Mouse (Mus musculus) mouse trophoblast stem cell (cell line): ENCODE data around the gene Neu1.

Experiments
- in situ Hi-C, 2 experiments: fragments of 300-500 bp; cut with MseI, MboI; formaldehyde crosslinking; loops; 2 replicates in 1 of 2; 3 replicates in 1 of 2; pipeline ENCODE4 v1.15.1; 2025

The Neu1 gene

DNA sequence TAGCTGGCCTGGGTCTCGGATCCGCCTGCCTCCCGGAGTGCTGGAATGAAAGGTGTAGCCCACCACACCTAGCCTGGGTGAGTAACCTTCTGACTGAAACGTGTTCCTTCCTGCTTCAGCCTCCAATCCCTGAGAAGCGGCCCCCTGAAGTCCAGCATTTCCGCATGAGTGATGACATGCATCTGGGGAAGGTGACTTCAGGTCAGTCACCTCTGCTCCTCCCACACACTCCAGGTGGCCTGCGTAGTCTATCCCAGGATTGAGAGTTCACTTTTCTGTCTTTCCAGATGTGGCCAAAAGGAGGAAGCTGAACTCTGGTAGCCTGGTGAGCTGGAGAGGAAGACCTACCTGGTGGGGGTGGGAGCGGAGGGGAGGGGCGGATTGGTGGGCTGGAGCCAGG is 28.2 kb upstream of the Neu1 start:
- in situ Hi-C loops = no loop called here

DNA sequence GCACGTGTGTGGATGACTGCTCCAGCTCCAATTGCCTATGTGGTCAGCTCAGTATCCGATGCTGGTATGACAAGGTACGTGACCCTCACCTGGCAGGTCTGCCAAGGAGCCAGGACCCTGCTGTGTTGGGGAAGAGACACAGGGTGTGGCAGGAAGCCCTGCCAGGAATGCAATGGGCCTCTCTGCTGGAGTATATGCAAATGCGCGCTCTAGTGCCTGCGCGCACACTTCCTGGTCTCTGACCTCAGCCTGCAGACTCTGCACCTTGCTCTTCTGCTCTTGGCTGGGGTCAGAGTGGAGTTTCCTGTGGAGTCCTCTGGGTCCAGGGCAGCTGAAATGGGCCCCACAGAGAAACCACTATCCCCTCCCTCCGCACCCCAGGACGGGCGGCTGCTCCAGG is 20.1 kb upstream of the Neu1 start:
- in situ Hi-C loops = no loop called here

DNA sequence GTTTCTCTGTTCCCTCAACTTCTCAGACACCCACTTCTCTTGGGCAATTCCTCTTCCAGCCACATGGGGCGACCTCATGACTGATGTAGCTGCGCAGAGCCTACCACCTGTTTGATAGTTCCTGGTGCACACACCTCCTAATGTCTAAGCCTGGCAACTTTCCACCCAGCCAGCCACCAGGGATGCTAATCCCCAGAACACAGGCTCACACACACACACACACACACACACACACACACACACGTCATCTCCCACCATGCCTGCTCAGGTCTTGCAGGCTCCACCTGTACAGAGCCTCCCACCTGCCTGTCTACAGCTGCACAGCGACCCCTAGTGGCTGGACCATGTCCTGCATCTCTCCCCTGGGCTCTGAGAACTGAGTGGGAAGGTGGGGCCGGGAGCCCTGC is 19.1 kb upstream of the Neu1 start:
- in situ Hi-C loops = no loop called here

DNA sequence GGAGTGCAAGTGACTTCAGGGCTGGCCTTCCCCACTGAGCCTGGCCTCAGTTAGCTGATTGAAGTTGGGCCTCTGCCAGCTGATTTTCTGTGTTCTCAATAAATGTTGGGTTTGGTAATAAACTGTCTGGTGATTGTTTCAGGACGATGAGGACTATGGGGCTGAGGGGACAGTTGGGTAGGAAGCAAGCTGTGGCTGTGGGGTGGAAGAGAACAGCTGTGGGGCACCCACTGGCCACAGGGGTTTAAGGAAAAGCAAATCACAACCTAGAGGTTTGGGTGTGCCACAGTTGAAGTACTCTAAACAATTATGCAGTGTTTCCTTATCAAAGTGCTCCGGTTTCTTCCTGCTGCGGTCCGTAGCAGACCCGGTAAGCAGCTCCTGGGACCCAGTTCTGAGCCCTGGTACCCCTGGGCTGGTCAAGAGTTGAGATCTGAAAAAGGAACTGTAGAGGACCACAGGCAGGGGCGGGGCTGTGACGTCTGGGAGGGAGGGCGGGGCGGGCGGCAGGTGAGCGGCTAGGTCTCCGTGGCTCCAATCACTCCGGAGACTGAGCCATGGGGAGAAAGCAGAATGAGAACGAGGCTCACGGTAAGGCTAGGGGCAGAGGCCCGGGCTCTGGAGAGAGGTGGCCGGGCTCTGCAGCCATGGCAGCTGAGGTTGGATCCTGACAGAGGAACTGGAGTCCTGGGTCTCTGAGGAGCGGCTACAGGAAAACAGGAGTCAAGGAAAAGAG is 17.0 kb upstream of the Neu1 start, which contains the start of gene Slc44a4:
Slc44a4 (plus strand) TSS at position 537 of the 736 bp plus-strand sequence.
- in situ Hi-C loops = no loop called here

DNA sequence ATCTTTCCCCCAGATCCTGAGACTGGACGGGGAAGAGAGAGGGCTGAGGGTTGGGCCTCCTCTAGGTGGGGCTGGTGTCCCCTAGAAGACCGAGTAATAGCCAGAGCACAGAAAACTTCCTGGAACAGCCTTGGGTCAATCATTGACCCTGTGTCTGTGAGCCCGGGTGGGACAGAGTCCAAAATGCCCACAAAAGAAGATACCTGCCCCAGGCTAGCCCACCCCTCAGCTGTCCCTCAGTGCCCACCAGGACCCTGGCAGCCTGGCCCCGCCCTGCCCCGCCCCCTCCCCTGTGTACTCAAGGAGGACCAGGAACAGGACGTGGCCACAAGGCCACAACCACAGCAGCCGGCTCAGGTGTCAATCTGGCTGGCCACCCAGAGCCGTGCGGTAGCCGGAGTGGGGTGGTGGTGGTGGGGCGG is 15.6 kb upstream of the Neu1 start:
- in situ Hi-C loops = no loop called here

DNA sequence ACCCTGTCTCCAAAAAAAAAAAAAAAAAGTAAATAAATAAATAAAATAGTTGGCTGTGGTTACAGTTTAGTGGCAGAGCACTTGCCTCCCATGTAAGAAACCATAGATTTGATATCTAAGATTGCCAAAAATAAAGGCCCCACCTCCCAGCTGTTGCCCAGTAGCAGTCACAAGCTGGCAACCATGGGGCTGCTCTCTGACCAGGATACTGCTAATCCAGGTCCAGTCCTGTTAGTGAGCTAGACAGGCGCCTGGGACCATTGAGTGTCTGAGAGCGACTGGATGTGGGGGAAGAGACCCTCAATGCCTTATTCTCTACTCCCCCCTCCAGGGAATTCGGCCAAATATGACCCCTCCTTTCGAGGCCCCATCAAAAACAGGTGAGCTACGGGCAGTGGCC is 14.7 kb upstream of the Neu1 start:
- in situ Hi-C loops = no loop called here

DNA sequence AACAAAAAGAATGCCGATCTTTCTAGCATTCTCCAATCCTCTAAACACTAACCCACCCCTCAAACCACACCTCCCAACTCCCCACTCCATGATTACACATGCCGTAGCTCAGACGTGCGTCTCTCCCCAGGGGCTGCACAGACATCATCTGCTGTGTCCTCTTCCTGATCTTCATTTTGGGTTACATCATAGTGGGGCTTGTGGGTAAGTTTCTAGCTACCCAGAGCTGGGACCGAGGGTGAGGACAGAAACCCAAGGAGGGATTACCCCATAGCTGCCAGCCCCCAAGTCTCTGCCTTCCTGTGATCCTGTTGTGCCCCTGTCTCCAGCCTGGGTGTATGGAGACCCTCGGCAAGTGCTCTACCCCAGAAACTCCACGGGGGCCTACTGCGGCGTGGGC is 13.9 kb upstream of the Neu1 start:
- in situ Hi-C loops = no loop called here

DNA sequence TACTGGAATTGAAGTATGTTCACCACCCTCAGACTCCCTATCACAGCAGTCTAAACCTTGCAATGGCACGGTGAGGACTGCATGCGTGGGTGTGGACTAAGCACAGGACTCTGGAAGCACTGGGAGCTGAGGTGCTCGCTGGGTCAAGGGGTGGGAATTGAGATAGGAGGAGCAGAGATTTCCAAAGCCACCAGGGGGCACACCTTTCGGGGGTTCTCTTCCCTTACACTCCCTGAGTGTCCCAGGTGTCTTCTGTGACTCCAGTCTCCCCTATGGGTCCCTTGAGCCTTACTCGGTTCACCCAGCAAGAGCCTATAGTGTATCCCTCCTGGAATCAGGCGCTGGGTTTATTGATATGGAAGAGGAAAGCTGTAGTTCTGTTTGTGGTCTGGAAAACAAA is 8.1 kb upstream of the Neu1 start:
- in situ Hi-C loops = no loop called here

DNA sequence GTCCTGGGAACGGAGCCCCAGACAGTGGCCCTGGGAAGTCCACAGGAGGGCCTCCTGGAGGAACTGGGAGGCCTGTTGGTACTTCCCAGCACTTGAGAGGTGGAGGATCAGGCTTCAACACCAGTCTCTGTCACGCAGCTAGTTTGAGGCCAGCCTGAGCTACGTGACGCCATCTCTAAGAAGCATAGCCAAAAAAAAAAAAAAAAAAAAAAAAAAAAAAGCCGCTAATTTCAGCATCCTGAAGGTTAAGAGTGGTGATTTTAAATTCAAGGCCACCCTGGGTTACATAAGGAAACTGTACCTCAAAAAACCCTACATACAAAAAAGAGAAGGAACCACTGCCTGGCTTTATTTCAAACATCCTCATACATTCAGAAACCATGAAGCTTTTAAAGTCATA is 6.8 kb upstream of the Neu1 start:
- in situ Hi-C loops = no loop called here

DNA sequence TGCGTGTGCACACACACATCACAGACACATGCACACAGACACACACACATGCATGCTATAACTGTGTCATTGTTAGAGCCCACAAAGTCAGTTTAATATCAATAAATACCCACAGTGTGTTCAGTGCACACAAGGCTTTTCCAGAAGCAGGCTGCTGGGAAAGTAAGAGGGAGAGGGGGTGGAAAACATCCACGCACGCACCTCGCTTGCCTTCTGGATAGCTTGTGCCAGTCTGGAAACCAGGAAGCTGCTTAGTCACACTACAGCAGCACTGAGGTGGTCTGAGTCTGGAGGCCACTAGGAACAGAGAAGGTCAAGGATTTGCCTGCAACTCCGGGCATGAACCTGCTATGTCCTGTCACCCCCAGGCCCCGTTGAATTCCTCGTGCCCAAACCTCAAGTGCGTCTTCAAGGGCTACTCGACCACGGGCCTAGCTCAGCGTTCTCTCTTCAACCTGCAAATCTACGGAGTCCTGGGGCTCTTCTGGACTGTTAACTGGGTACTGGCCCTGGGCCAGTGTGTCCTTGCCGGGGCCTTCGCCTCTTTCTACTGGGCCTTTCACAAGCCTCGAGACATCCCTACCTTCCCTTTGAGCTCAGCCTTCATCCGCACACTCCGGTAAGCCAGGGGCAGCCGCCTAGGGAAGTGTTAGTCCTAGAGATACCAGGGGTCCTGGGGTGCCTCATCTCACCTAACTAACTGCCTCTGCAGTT is 3.6 kb upstream of the Neu1 start:
- in situ Hi-C loops = no loop called here

DNA sequence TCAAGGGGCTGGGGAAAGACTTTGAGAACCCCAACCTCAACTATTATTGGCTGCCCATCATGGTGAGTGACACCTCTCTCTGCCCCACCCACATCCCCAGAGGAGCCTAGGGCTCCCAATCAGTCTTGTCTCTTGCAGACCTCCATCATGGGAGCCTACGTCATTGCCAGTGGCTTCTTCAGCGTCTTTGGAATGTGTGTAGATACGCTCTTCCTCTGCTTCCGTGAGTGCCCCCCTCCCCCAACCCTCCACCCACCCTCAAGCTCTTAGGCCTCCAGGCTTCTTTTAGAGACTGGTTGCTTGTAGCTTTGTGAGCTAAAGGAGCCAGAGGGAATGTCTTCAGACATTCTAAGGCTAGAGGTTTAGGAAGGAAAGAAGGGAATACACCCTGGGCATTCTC is 2.2 kb upstream of the Neu1 start:
- in situ Hi-C loops = no loop called here

DNA sequence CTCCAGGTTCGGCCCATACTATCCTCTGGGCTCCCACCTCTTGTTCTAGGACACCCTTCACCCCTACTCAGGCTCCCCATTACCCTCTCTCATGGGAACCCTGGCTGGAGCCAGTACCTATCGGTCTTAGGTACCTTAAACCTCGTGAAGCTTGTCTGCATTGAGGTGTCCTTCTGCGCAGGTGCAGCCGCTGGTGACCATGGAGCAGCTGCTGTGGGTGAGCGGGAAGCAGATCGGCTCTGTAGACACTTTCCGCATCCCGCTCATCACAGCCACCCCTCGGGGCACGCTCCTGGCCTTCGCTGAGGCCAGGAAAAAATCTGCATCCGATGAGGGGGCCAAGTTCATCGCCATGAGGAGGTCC is 664 bp downstream of the Neu1 start:
- in situ Hi-C loops = no loop called here

DNA sequence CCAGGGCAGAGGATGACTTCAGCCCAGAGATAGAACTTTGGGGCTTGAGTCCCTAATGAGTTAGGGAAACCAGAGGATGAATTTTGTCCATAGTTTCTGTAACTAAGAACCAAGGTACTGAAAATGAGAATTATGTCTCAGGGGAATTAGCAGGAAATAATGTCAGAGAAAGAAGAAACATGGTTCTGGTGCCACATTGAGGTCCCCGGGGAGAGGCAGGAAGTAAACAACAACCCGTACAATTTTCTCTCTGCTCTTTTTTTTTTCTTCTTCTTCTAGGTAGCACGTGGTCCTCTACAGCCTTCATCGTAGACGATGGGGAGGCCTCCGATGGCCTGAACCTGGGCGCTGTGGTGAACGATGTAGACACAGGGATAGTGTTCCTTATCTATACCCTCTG is 1.2 kb downstream of the Neu1 start:
- in situ Hi-C loops = no loop called here

DNA sequence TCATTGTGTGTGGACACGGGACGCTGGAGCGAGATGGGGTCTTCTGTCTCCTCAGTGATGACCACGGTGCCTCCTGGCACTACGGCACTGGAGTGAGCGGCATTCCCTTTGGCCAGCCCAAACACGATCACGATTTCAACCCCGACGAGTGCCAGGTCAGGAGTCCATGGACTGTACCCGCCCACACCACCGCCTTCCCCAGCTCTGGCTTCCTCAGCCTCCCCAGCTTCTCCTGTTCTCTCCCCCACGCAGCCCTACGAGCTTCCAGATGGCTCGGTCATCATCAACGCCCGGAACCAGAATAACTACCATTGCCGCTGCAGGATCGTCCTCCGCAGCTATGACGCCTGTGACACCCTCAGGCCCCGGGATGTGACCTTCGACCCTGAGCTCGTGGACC is 3.0 kb downstream of the Neu1 start:
- in situ Hi-C loops = no loop called here

DNA sequence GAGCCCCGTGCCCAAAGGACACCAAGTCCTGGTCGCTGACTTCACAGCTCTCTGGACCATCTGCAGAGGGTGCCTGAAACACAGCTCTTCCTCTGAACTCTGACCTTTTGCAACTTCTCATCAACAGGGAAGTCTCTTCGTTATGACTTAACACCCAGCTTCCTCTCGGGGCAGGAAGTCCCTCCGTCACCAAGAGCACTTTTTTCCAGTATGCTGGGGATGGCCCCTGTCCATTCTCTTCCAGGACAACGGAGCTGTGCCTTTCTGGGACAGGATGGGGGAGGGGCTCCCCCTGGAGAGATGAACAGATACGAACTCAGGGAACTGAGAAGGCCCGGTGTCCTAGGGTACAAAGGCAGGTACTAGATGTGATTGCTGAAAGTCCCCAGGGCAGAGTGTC is 3.8 kb downstream of the Neu1 start:
- in situ Hi-C loops = no loop called here

DNA sequence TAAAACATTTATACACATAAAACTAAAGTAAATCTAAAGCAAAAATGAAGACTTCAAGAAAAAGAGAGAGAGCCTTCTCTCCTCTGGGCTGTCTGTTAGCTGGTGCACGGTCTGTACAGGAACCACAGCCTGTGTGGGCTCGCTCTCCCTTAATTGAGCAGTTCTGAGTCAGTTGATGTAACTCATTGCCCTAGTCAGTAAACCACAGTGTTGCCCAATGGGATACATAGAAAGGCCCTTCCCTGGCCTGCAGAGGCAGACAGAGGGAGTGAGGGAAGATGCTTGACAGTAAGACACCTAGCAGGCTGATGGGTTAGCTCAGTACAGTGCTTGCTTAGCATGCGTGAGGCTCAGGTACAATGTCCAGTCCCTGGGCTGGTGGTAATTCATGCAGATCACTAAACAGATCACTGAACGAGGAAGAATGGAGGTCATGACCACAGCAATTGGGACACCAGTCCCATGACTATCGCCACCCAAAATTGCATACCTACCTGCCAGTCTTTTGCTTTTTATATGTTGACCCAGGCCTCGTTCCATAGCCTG is 7.0 kb downstream of the Neu1 start:
- in situ Hi-C loops = no loop called here

DNA sequence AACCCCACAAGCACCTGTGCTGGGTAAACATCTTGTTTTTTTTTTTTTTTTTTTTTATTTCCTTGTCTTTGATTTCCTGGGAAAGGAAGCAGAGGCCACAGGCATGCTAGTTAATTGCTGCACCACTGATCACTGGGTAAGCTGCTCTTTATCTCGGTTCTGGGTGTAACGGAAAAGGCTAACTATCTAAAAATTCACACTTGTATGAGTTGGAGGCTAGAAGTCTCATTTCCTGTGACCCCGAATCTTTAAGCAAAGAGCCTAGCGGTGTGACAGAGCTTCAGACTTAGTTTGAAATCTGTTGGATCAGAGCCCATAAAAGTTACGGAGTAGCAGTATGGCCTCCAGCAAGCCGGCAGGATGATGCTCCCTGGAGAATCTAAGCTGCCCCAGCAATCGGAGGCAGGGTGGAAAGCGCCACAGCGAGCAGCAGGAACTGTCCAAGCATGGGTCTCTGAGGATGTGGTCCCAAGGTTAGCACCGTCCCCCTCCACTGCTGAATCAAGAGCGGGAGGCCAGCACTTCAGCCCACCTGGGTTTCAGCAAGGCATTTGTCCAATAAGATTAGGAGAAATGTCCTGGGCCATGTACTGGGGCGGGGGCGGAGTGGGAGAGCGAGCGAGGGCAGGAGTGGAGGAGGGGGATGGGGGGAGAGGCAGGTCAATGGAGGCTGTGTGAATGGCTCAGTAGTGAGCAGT is 10.4 kb downstream of the Neu1 start:
- in situ Hi-C loops = no loop called here

DNA sequence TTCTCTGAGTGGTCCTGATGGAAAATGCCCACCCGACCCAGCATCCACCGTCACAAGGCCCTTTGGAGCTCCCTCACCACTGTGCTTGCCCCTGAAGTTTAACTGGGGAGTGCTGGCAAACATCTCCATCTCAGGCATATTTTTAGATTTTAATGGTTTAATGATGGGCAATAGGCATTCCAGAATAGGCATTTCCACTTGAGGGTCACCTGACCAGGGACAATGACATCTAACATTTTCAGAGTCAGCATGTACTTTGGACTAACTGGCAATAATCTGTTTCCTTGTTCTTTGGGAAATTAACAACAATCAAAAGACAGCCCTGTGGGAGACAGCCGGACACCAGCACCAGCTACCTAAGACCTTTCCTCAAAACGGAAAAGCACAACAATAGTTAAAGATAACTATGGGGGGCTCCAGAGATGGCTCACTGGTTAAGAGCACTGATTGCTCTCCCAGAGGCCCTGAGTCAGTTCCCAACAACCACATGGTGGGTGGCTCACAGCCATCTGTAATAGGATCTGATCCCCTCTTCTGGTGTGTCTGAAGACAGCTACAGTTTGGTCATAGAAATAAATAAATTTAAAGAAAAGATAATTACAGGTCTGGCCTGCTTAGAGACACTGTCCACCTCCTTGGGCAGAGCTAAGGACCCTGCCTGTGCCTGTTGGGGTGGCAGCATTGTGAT is 12.2 kb downstream of the Neu1 start:
- in situ Hi-C loops = no loop called here

DNA sequence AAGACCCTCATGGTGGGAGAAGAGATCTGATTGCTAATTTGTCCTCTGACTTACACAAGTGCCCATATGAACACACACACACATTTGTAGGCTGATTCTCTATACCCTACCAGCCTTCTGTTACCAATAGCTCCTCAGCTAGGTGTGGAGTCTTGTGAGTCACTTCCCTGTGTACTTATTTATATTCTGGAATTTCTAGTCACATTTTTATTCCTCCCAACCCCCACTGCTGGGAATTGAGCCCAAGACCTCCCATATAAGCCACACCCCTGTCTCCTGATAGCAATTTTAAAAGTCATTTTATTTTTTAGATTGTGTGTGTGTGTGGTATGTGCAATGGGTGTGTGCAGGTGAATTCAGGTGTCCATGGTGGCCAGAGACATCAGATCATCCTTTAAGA is 13.3 kb downstream of the Neu1 start:
- in situ Hi-C loops = no loop called here

DNA sequence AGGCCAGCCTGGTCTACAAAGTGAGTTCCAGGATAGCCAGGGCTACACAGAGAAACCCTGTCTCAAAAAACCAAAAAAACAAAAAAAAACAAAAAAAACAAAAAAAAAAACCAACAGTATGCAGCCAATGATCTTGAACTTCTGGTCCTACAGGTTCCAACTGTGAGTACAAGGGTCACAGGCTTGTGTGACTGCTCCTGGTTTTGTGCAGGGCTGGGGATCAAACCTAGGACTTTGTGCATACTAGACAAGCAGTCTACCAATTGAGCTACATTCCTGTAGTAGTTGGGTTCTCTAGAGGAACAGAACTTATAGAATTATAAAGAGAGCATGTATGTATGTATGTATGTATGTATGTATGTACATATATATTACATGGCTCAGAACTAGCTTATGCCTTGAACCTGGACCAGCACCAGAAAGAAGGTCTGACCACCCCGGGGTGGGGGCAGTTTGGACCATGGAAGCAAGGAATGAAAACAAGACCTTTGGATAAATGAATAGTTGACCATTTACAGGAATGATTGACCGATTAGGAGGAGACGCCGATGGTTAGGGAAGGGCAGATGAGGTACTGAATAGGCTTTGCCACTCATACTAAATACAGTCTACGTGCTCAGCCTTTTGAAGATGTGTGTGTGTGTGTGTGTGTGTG is 15.6 kb downstream of the Neu1 start:
- in situ Hi-C loops = no loop called here

DNA sequence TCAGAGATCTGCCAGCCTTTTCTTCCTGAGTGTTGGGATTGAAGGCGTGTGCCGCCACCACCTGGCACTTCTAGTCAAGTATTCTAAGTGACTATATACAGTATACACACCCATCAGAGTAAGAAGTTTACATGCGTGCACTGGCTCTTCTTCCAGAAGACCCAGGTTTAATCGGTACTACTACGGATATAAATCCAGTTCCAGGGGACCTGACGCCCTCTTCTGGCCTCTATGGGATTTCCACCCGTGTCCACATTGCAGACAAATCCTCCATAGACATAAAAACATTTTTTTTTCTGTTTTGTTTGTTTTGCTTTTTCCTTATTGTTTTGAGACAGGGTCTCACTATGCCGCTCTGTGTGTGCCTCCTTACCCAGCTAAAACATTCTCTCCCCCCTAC is 16.6 kb downstream of the Neu1 start:
- in situ Hi-C loops = no loop called here
